In genomic region chr1:131940711-131941244, GRCm38 (mm10) we compare ENCODE assay signal across 21 mouse cellular contexts. TPM values are rescaled to one million over a fixed set of nuclear protein-coding genes. Genes with fewer than 3 reads are reported as not detected.
DNase-seq lines count a peak whose midpoint lies in the region; ATAC-seq lines count a peak whose summit lies in the region.
"Had no signal": no experiment of that assay in that cellular context is flagged by ENCODE, and none has a peak within 500 bp of the region (broad histone marks: within the 10 kb centered on the region; RNA-seq: fewer than 3 reads in every experiment).

No protein-coding gene starts in this region.

- no peak overlapping the region for H3K4me3 ChIP-seq in heart, embryonic 13.5 days
- no peak overlapping the region for H3K4me3 ChIP-seq in heart, embryonic 11.5 days (ENCODE audit: low read depth, low read length)
- H3K4me3 ChIP-seq: embryonic facial prominence, embryonic 10.5 days; hindbrain, embryonic 13.5 days; kidney, embryonic 15.5 days; limb, embryonic 12.5 days; liver, embryonic 13.5 days had no signal

- no peak for ATAC-seq in heart, embryonic 13.5 days (ENCODE audit: extremely low read depth, insufficient number of reproducible peaks, low FRiP score, low TSS enrichment)
- no peak for ATAC-seq in heart, embryonic 11.5 days (replicated peaks; ENCODE audit: insufficient number of reproducible peaks, low FRiP score, low TSS enrichment)
- ATAC-seq: CD4-positive, CD25-positive, alpha-beta regulatory T cell, adult 4 months; forebrain, postnatal 0 days had no signal

- no peaks in the 10 kb centered on the region for H3K9me3 ChIP-seq in heart, embryonic 13.5 days
- no peaks in the 10 kb centered on the region for H3K9me3 ChIP-seq in heart, embryonic 11.5 days (replicated peaks; ENCODE audit: control insufficient read depth, low read length)
- H3K9me3 ChIP-seq: embryonic facial prominence, embryonic 10.5 days; hindbrain, embryonic 13.5 days; kidney, embryonic 15.5 days; limb, embryonic 12.5 days; liver, embryonic 13.5 days had no signal

- H3K4me1 ChIP-seq in heart, embryonic 13.5 days = peaks cover 50% of the 10 kb centered on the region
- H3K4me1 ChIP-seq in heart, embryonic 11.5 days (ENCODE audit: control insufficient read depth, insufficient read depth, low read length) = peaks cover 10% of the 10 kb centered on the region; the same call in 1 of the 2 replicates

- H3K27me3 ChIP-seq in heart, embryonic 13.5 days (replicated peaks) = no peaks in the 10 kb centered on the region
- H3K27me3 ChIP-seq in heart, embryonic 11.5 days (ENCODE audit: control insufficient read depth, insufficient read depth, low read length) = no peaks in the 10 kb centered on the region
- H3K27me3 ChIP-seq: hindbrain, embryonic 13.5 days; kidney, embryonic 15.5 days; limb, embryonic 12.5 days; liver, embryonic 13.5 days had no signal

- 56% methylated on average over 2 of the region's 2 CpGs for WGBS in heart, embryonic 13.5 days
- 68% methylated on average over 2 of the region's 2 CpGs for WGBS in heart, embryonic 11.5 days (ENCODE audit: insufficient replicate concordance)

- peaks cover 14% of the 10 kb centered on the region for H3K36me3 ChIP-seq in heart, embryonic 13.5 days
- no peaks in the 10 kb centered on the region for H3K36me3 ChIP-seq in heart, embryonic 11.5 days (ENCODE audit: control insufficient read depth, insufficient read depth, low read length)
- H3K36me3 ChIP-seq: hindbrain, embryonic 13.5 days had no signal

- no peak overlapping the region for H3K9ac ChIP-seq in heart, embryonic 13.5 days
- no peak overlapping the region for H3K9ac ChIP-seq in heart, embryonic 11.5 days (ENCODE audit: low read depth, low read length)
- H3K9ac ChIP-seq: forebrain, postnatal 0 days; hindbrain, embryonic 13.5 days; kidney, embryonic 15.5 days; limb, embryonic 12.5 days; liver, embryonic 13.5 days; lung, embryonic 14.5 days had no signal

- peak; percentile 22 for DNase-seq in lung, postnatal 36 days
- DNase-seq in lung, postnatal 25 days (ENCODE audit: low spot score) = no peak
- peak; percentile 48 for DNase-seq in ZHBTc4 (ENCODE audit: low read depth, low spot score)
- no peak for DNase-seq in cerebellum, adult 9-11 months
- no peak for DNase-seq in layer of hippocampus, adult 18-20 months (ENCODE audit: low spot score in 2 of 2)
- DNase-seq: adrenal gland, postnatal 14 days; cerebellum, adult 9-10 months; forebrain, postnatal 0 days; kidney, adult 11 months; kidney, postnatal 36 days; liver, embryonic 13.5 days; lung, embryonic 14.5 days; spleen, adult 18-20 months had no signal

- H3K4me2 ChIP-seq in heart, embryonic 13.5 days = no peak overlapping the region
- no peak overlapping the region for H3K4me2 ChIP-seq in heart, embryonic 11.5 days
- H3K4me2 ChIP-seq: hindbrain, embryonic 13.5 days; kidney, embryonic 15.5 days; limb, embryonic 12.5 days; liver, embryonic 13.5 days; lung, embryonic 14.5 days had no signal

- H3K27ac ChIP-seq in heart, embryonic 13.5 days (replicated peaks) = peak overlapping the region; percentile 28
- no peak overlapping the region for H3K27ac ChIP-seq in heart, embryonic 11.5 days (ENCODE audit: low read depth, low read length)
- H3K27ac ChIP-seq: embryonic facial prominence, embryonic 10.5 days; hindbrain, embryonic 13.5 days; kidney, embryonic 15.5 days; limb, embryonic 12.5 days; liver, embryonic 13.5 days; macrophage had no signal

RNA-seq across cellular contexts. Expression of gene Slc45a3, which starts 22.0 kb away (rescaled TPM):
- polyA plus RNA-seq in heart, embryonic 13.5 days (2015; fragmentation: Nextera tagmentation; extraction: Ambion mirVana) = 1.1 and 1.9 TPM in 2 replicates
- 0.93 and 1.3 TPM in 2 replicates for polyA plus RNA-seq in heart, embryonic 11.5 days (2014; fragmentation: Nextera tagmentation; extraction: Ambion mirVana)
- under 1 TPM; 0.72 to 0.89 TPM for total RNA-seq in layer of hippocampus, adult 18-20 months (2021)

RNA-seq across cellular contexts. Expression of gene Nucks1, which starts 30.4 kb away (rescaled TPM):
- 44.5 and 47.1 TPM in 2 replicates for polyA plus RNA-seq in heart, embryonic 13.5 days (2015; fragmentation: Nextera tagmentation; extraction: Ambion mirVana)
- 33.2 and 36.1 TPM in 2 replicates for polyA plus RNA-seq in heart, embryonic 11.5 days (2014; fragmentation: Nextera tagmentation; extraction: Ambion mirVana)
- 100 to 1,000 TPM; 158 to 166 TPM for total RNA-seq in layer of hippocampus, adult 18-20 months (2021)

Comparison
In these comparisons a context has a peak if more than half of its experiments do, and no peak if none do; other contexts are left out.
1. DNase-seq: peak in lung, postnatal 36 days (single experiment) and ZHBTc4 (single experiment); none in lung, postnatal 25 days (single experiment), cerebellum, adult 9-11 months (single experiment) and layer of hippocampus, adult 18-20 months (0 of 2).